Mouse (Mus musculus) lung, embryonic 14.5 days (tissue): Measurements from ENCODE around the gene Lama2. TPM values are rescaled to one million over a fixed set of nuclear protein-coding genes. Genes with fewer than 3 reads are reported as not detected.

Experiments used
- ATAC-seq: fragments of 200-750 bp; cut with Nextera tagmentation; 2 replicates; pipeline ENCODE4 v1.8.0; 2017; ENCODE audit warnings: mild to moderate bottlenecking, moderate TSS enrichment, moderate library complexity; ENCODE audit not compliant: insufficient read depth
- DNase-seq: peaks from one replicate; pipeline ENCODE4 v3.0.0-alpha.2; 2015
- H3K27ac ChIP-seq: fragments of 300-500 bp; sonication (generic); 2 replicates; pipeline ENCODE4 v1.5.1; 2014; ENCODE audit warnings: low read depth, mild to moderate bottlenecking, moderate library complexity
- H3K27me3 ChIP-seq: fragments of 300-500 bp; sonication (generic); 2 replicates; pipeline ENCODE4 v1.6.1; 2014; ENCODE audit warnings: low read length, control low read depth; ENCODE audit not compliant: insufficient read depth
- H3K36me3 ChIP-seq: fragments of 300-500 bp; sonication (generic); 2 replicates; pipeline ENCODE4 v1.6.1; 2014; ENCODE audit warnings: control low read depth; ENCODE audit not compliant: insufficient read depth
- H3K4me1 ChIP-seq: fragments of 300-500 bp; sonication (generic); 2 replicates; pipeline ENCODE4 v1.6.1; 2014; ENCODE audit warnings: antibody characterized with exemption, control low read depth; ENCODE audit not compliant: insufficient read depth
- H3K4me2 ChIP-seq: fragments of 300-500 bp; sonication (generic); 2 replicates; pipeline ENCODE4 v1.6.1; 2014; ENCODE audit warnings: mild to moderate bottlenecking
- H3K4me3 ChIP-seq: fragments of 300-500 bp; sonication (generic); 2 replicates; pipeline ENCODE4 v1.5.1; 2014; ENCODE audit warnings: low read depth, low read length
- H3K9ac ChIP-seq: fragments of 300-500 bp; sonication (generic); 2 replicates; pipeline ENCODE4 v1.6.1; 2014
- H3K9me3 ChIP-seq: fragments of 300-500 bp; sonication (generic); 2 replicates; pipeline ENCODE4 v1.6.1; 2016; ENCODE audit warnings: low read depth, low read length, control low read depth
- CTCF ChIP-seq: IDR thresholded peaks from 2 replicates; pipeline ENCODE4 v1.5.1; 2016; ENCODE audit warnings: antibody characterized with exemption, low read depth
- WGBS: fragments of 180-500 bp; shearing (Covaris S2); extraction: QIAGEN DNeasy Blood & Tissue Kit; methylation state at CpG from one replicate; pipeline ENCODE4 v1.1.7; 2014; 5-methylcytosine and 5-hydroxymethylcytosine counted together
- polyA plus RNA-seq: library from polyadenylated mRNA; unstranded; fragments of >200 nt; fragmentation: Nextera tagmentation; extraction: Ambion mirVana; gene quantifications from 2 replicates; pipeline ENCODE4 v1.2.1, GENCODE M21; 2014

Gene Lama2
- polyA plus RNA-seq, 1 experiment from 2014 or later: 15.9 TPM

DNA sequence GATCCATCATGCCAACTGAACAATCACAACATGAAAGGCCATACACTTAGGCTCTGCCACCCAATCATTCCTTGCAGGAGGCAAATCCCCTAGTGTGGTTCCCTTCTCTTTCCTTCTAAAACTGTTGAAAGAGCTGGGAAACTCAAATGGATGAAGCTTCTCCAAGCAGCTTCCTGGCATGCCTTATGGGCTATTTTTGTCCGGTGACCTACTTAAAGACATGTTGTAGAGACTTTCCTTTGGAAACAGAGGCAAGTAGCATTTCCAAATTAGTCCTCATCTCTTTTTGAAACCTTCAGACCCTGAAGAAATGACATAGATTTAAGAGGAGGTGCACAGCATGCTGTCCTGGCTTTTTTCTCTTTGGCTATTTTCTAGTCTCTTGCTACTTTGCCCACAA is 131.1 kb downstream of the Lama2 start:
- Histone ChIP-seq H3K27me3 (no peaks in the 10 kb centered on the region), H3K4me2 (no peak overlapping the region), H3K9me3 (no peaks in the 10 kb centered on the region), H3K4me3 (no peak overlapping the region), H3K4me1 (no peaks in the 10 kb centered on the region), H3K36me3 (no peaks in the 10 kb centered on the region), H3K9ac (no peak overlapping the region), H3K27ac (no peak overlapping the region)
- ATAC-seq: no peak
- DNase-seq: no peak
- WGBS: 83% methylated on average over 1 of the region's 1 CpGs
- no peak for TF ChIP-seq CTCF

DNA sequence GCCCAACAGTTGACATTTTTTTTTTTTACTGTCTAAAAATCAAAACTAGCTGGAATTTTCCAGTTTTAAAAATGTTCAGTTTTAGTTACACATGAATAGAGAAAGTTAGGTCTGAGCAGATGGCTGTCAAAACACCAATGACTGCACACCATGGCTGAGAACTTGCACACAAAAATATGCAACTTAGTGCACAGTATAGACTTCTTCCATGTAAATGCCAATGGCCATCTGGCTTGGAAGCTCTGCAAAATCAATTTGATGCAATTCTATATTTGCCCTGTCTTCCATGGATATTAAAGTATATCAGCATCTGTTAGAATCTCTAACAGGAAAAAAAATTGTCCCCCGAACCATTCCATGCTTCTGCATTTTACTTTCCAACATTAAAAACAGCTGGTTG is 135.5 kb downstream of the Lama2 start:
- TF ChIP-seq CTCF: no peak
- no peaks in the 10 kb centered on the region for H3K9me3 ChIP-seq
- ATAC-seq (no peak), DNase-seq (no peak)
- no peaks in the 10 kb centered on the region for H3K36me3 ChIP-seq
- no peaks in the 10 kb centered on the region for H3K4me1 ChIP-seq
- H3K27ac ChIP-seq: no peak overlapping the region
- no peaks in the 10 kb centered on the region for H3K27me3 ChIP-seq
- H3K4me3 ChIP-seq: no peak overlapping the region
- H3K4me2 ChIP-seq: no peak overlapping the region
- WGBS: 83% methylated on average over 1 of the region's 1 CpGs
- no peak overlapping the region for H3K9ac ChIP-seq

DNA sequence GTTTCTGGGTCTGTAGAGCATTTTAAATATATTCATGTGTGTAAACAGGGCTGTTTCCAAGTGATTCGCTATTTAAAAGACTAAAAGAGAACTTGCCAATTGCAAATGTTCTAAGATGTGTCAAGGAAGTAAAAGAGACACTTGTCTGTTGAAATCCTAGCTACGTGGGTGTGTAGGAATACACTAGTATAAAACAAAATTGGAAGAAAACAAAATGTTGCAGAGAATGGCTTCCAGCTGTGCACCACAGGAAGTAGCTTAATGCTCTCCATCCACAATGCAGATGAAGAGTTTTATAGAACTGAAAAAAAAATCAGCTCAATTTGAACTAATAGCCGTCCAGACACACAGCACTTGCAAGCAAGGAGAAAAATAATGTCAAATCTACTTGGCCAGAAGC is 144.0 kb downstream of the Lama2 start:
- ATAC-seq (no peak; the same call in 1 of the 2 replicates), DNase-seq (peak; percentile 59)
- Histone ChIP-seq H3K4me3 (no peak overlapping the region), H3K9ac (no peak overlapping the region), H3K4me2 (no peak overlapping the region), H3K27me3 (no peaks in the 10 kb centered on the region), H3K36me3 (no peaks in the 10 kb centered on the region), H3K9me3 (no peaks in the 10 kb centered on the region), H3K4me1 (no peaks in the 10 kb centered on the region), H3K27ac (no peak overlapping the region)
- TF ChIP-seq CTCF: no peak
- WGBS: 27% methylated on average over 3 of the region's 3 CpGs

DNA sequence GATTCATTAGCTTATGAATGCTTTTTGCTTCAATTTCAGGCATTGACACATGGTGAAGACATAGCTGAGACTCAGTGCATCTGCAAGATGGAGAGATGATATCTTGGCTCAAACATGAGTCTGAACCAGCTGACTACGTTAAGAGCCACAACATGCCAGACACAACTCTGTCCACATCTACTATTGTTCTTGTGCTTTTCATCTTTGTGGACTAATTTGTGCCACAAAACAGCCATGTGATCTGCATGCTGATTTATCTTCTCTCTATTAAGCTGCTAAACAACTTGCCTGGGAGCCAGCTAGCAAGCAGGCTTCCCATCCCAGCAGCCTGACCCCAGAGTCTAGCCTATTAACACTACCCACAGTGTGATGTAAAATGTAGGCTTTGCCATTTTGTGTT is 151.3 kb downstream of the Lama2 start:
- no peak overlapping the region for H3K4me2 ChIP-seq
- no peak for TF ChIP-seq CTCF
- DNase-seq: no peak
- H3K9ac ChIP-seq: no peak overlapping the region
- 79% methylated on average over 1 of the region's 1 CpGs for WGBS
- ATAC-seq: no peak
- H3K27ac ChIP-seq: no peak overlapping the region
- no peaks in the 10 kb centered on the region for H3K36me3 ChIP-seq
- no peaks in the 10 kb centered on the region for H3K27me3 ChIP-seq
- no peaks in the 10 kb centered on the region for H3K4me1 ChIP-seq
- no peak overlapping the region for H3K4me3 ChIP-seq
- H3K9me3 ChIP-seq: no peaks in the 10 kb centered on the region

DNA sequence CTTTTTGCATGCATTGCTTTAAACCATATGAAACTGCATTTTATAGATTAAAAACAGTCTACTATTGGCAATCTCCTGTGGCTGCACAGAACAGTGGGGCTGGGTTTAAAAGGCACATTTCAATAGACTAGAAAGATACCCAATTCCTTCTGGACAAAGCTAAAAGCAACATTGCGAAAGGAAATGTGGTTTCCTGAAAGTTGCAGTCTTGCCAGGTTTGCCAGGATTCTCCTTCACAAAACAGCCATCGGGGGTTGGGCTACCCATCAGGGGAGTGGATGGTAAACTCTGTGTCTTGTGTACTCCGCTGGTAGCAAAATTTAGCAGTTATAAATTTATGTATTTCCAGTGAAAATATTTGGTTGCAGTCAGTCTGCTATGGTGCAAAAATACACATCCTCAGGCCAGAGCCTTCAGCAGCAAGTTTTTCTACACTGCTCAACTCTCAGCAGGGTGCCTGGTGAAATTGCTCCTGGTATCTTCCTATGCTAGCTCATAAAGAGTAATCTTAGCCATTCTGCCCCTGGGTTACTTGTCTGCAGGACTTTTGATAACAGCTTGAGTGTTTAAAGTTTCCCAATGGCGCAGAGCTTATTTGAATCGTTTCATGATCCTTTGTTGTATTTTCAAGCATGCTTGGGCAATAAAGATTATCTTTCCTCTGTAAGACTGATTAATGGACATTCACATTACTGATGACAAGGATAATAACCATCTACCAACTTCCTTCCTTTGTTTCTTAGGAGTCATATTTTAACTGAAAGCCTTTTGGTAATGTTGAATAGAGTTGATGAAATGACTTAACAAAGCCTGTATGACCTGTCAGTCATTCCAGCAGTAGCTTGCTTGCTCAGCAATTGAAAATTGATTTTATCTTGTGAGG is 205.7 kb downstream of the Lama2 start:
- WGBS: 57% methylated on average over 5 of the region's 5 CpGs
- no peaks in the 10 kb centered on the region for H3K9me3 ChIP-seq
- H3K4me2 ChIP-seq: no peak overlapping the region
- no peaks in the 10 kb centered on the region for H3K36me3 ChIP-seq
- H3K9ac ChIP-seq: no peak overlapping the region
- H3K27ac ChIP-seq: no peak overlapping the region
- ATAC-seq: no peak
- H3K4me1 ChIP-seq: no peaks in the 10 kb centered on the region; the same call in 1 of the 2 replicates
- no peaks in the 10 kb centered on the region for H3K27me3 ChIP-seq
- DNase-seq: peak; percentile 13
- no peak overlapping the region for H3K4me3 ChIP-seq
- TF ChIP-seq CTCF: no peak

DNA sequence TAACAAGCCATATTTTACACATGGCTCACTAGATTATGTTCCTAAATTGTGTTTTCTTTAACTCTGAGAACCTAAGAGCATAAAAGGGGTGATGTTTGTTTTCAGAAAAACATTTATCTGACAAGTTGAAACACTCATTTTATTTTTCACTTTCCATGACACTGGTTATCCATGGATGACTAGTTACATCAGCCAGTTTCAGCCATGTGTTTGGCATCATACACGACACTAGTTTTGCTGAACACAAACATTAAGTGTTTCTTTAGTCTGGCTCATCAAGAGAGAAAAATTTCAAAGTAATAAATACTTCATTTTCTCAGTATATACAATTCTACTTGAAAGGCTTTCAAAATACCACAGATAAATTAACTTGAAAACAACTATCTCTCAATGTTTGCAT is 228.8 kb downstream of the Lama2 start:
- Histone ChIP-seq H3K9ac (no peak overlapping the region), H3K27ac (no peak overlapping the region), H3K27me3 (no peaks in the 10 kb centered on the region), H3K4me3 (no peak overlapping the region), H3K4me1 (no peaks in the 10 kb centered on the region), H3K9me3 (no peaks in the 10 kb centered on the region), H3K4me2 (no peak overlapping the region), H3K36me3 (no peaks in the 10 kb centered on the region)
- ATAC-seq (peak; percentile 65; the same call in 1 of the 2 replicates), DNase-seq (peak; percentile 76)
- WGBS: 33% methylated on average over 1 of the region's 1 CpGs
- TF ChIP-seq CTCF: no peak

- H3K9ac ChIP-seq: no peak overlapping the region
- H3K4me3 ChIP-seq: no peak overlapping the region
- no peak for TF ChIP-seq CTCF
- no peaks in the 10 kb centered on the region for H3K4me1 ChIP-seq
- WGBS: 35% methylated on average over 1 of the region's 1 CpGs
- no peak overlapping the region for H3K27ac ChIP-seq
- ATAC-seq (no peak), DNase-seq (peak; percentile 4)
- H3K9me3 ChIP-seq: no peaks in the 10 kb centered on the region
- no peak overlapping the region for H3K4me2 ChIP-seq
- H3K27me3 ChIP-seq: no peaks in the 10 kb centered on the region
- no peaks in the 10 kb centered on the region for H3K36me3 ChIP-seq
These were observed 232.0 kb downstream of the Lama2 start for GRCm38 (mm10) chr10:27387531-27387930.
